Mouse (Mus musculus) intestine, embryonic 14.5 days (tissue): ENCODE measurements at regions not wholly inside any gene's neighbourhood (a gene's known extent, or its start where the extent isn't known, plus 50 kb on each side); places are given as distances from the start of the nearest gene placed in this dataset.
A peak's percentile ranks its signal among the peaks of the same experiment; 100 is the strongest.

ENCODE experiments used
- ATAC-seq: fragments of 200-750 bp; cut with Nextera tagmentation; replicated peaks from 2 replicates; pipeline ENCODE4 v1.8.0; 2017; ENCODE audit warnings: low read depth, moderate number of reproducible peaks, moderate TSS enrichment, moderate library complexity; ENCODE audit not compliant: low FRiP score, low TSS enrichment
- DNase-seq: peaks from one replicate; pipeline ENCODE4 v3.0.0-alpha.2; 2018; ENCODE audit warnings: low spot score
- H3K27ac ChIP-seq: fragments of 300-500 bp; sonication (generic); 2 replicates; pipeline ENCODE4 v1.5.1; 2014; ENCODE audit warnings: low read depth, mild to moderate bottlenecking, control low read depth
- H3K27me3 ChIP-seq: fragments of 300-500 bp; sonication (generic); replicated peaks from 2 replicates; pipeline ENCODE4 v1.6.1; 2014; ENCODE audit warnings: low read length, control low read depth; ENCODE audit not compliant: control insufficient read depth, insufficient read depth
- H3K36me3 ChIP-seq: fragments of 300-500 bp; sonication (generic); 2 replicates; pipeline ENCODE4 v1.6.1; 2014; ENCODE audit warnings: low read length, control low read depth; ENCODE audit not compliant: control insufficient read depth, insufficient read depth
- H3K4me1 ChIP-seq: fragments of 300-500 bp; sonication (generic); replicated peaks from 2 replicates; pipeline ENCODE4 v1.6.1; 2014; ENCODE audit warnings: low read length, control low read depth, mixed read lengths; ENCODE audit not compliant: control insufficient read depth, insufficient read depth
- H3K4me2 ChIP-seq: fragments of 300-500 bp; sonication (generic); 2 replicates; pipeline ENCODE4 v1.6.1; 2014; ENCODE audit warnings: low read length
- H3K4me3 ChIP-seq: fragments of 300-500 bp; sonication (generic); 2 replicates; pipeline ENCODE4 v1.5.1; 2014; ENCODE audit warnings: low read depth, low read length, control low read depth, mixed read lengths
- H3K9ac ChIP-seq: fragments of 300-500 bp; sonication (generic); 2 replicates; pipeline ENCODE4 v1.6.1; 2014; ENCODE audit warnings: mild to moderate bottlenecking, low read length
- H3K9me3 ChIP-seq: fragments of 300-500 bp; sonication (generic); 2 replicates; pipeline ENCODE4 v1.6.1; 2016; ENCODE audit warnings: low read length, control low read depth; ENCODE audit not compliant: control insufficient read depth
- WGBS: fragments of 180-500 bp; shearing (Covaris S2); extraction: QIAGEN DNeasy Blood & Tissue Kit; methylation state at CpG from one replicate; pipeline ENCODE4 v1.1.7; 2014; 5-methylcytosine and 5-hydroxymethylcytosine counted together

- no peak for ATAC-seq
Measured at GRCm38 (mm10) chr16:76816056-76816885, 197.2 kb upstream of the Usp25 start.

GRCm38 (mm10) chr16:76803725-76804124 is 209.8 kb upstream of the Usp25 start:
- Histone ChIP-seq H3K27me3 (no peaks in the 10 kb centered on the region), H3K9me3 (no peaks in the 10 kb centered on the region), H3K27ac (no peak overlapping the region), H3K4me3 (no peak overlapping the region), H3K4me2 (no peak overlapping the region), H3K9ac (no peak overlapping the region), H3K4me1 (no peaks in the 10 kb centered on the region), H3K36me3 (no peaks in the 10 kb centered on the region)
- no peak for ATAC-seq
- 37% methylated on average over 3 of the region's 3 CpGs for WGBS
- peak; percentile 64 for DNase-seq

More at GRCm38 (mm10) chr16:76816056-76816885, 197.2 kb upstream of the Usp25 start:
- DNase-seq: no peak
- H3K9me3 ChIP-seq: no peaks in the 10 kb centered on the region
- no peak overlapping the region for H3K9ac ChIP-seq
- 87% methylated on average over 17 of the region's 17 CpGs for WGBS
- no peak overlapping the region for H3K4me2 ChIP-seq
- H3K36me3 ChIP-seq: no peaks in the 10 kb centered on the region
- no peak overlapping the region for H3K27ac ChIP-seq
- no peaks in the 10 kb centered on the region for H3K27me3 ChIP-seq
- H3K4me1 ChIP-seq: no peaks in the 10 kb centered on the region
- H3K4me3 ChIP-seq: no peak overlapping the region

- Histone ChIP-seq H3K27me3 (no peaks in the 10 kb centered on the region), H3K27ac (no peak overlapping the region), H3K9ac (no peak overlapping the region), H3K4me1 (no peaks in the 10 kb centered on the region), H3K36me3 (no peaks in the 10 kb centered on the region), H3K4me3 (no peak overlapping the region), H3K9me3 (no peaks in the 10 kb centered on the region), H3K4me2 (no peak overlapping the region)
- WGBS: 76% methylated on average over 6 of the region's 6 CpGs
- DNase-seq: no peak
- ATAC-seq: no peak
Measured at GRCm38 (mm10) chr16:76786405-76787155, 226.9 kb upstream of the Usp25 start.

- no peak overlapping the region for H3K9ac ChIP-seq
- no peaks in the 10 kb centered on the region for H3K4me1 ChIP-seq
- no peak overlapping the region for H3K4me3 ChIP-seq
- no peaks in the 10 kb centered on the region for H3K36me3 ChIP-seq
- no peak for DNase-seq
- H3K27ac ChIP-seq: no peak overlapping the region
- H3K27me3 ChIP-seq: no peaks in the 10 kb centered on the region
- ATAC-seq: no peak
- no peak overlapping the region for H3K4me2 ChIP-seq
- H3K9me3 ChIP-seq: no peaks in the 10 kb centered on the region
- WGBS: 71% methylated on average over 5 of the region's 5 CpGs
Measured at GRCm38 (mm10) chr16:76782656-76783055, 230.8 kb upstream of the Usp25 start.

- no peaks in the 10 kb centered on the region for H3K36me3 ChIP-seq
- H3K27me3 ChIP-seq: no peaks in the 10 kb centered on the region
- ATAC-seq (no peak), DNase-seq (no peak)
- H3K9ac ChIP-seq: no peak overlapping the region
- no peaks in the 10 kb centered on the region for H3K4me1 ChIP-seq
- H3K27ac ChIP-seq: no peak overlapping the region
- H3K4me2 ChIP-seq: no peak overlapping the region
- H3K4me3 ChIP-seq: no peak overlapping the region
- WGBS: 73% methylated on average over 2 of the region's 2 CpGs
- no peaks in the 10 kb centered on the region for H3K9me3 ChIP-seq
Measured at GRCm38 (mm10) chr16:76775790-76776189, 237.7 kb upstream of the Usp25 start.

GRCm38 (mm10) chr16:76774032-76774431 is 239.5 kb upstream of the Usp25 start:
- Histone ChIP-seq H3K27me3 (no peaks in the 10 kb centered on the region), H3K4me1 (no peaks in the 10 kb centered on the region), H3K36me3 (no peaks in the 10 kb centered on the region), H3K9me3 (no peaks in the 10 kb centered on the region), H3K27ac (no peak overlapping the region), H3K9ac (no peak overlapping the region), H3K4me2 (no peak overlapping the region), H3K4me3 (no peak overlapping the region)
- ATAC-seq (no peak), DNase-seq (no peak)
- 73% methylated on average over 8 of the region's 8 CpGs for WGBS

GRCm38 (mm10) chr16:76773466-76773865 is 240.0 kb upstream of the Usp25 start:
- no peak for ATAC-seq
- Histone ChIP-seq H3K9ac (no peak overlapping the region), H3K4me3 (no peak overlapping the region), H3K4me1 (no peaks in the 10 kb centered on the region), H3K4me2 (no peak overlapping the region), H3K36me3 (no peaks in the 10 kb centered on the region), H3K9me3 (no peaks in the 10 kb centered on the region), H3K27me3 (no peaks in the 10 kb centered on the region), H3K27ac (no peak overlapping the region)
- no peak for DNase-seq

- Histone ChIP-seq H3K27me3 (no peaks in the 10 kb centered on the region), H3K27ac (no peak overlapping the region), H3K36me3 (no peaks in the 10 kb centered on the region), H3K4me1 (peaks cover 10% of the 10 kb centered on the region; the same call in 1 of the 2 replicates), H3K9ac (no peak overlapping the region), H3K9me3 (no peaks in the 10 kb centered on the region), H3K4me2 (no peak overlapping the region), H3K4me3 (no peak overlapping the region)
- ATAC-seq: no peak
- no peak for DNase-seq
- 83% methylated on average over 9 of the region's 9 CpGs for WGBS
Measured at GRCm38 (mm10) chr16:76768607-76769006, 244.9 kb upstream of the Usp25 start.
